Mouse (Mus musculus): ENCODE measurements at regions not wholly inside any gene's neighbourhood (a gene's known extent, or its start where the extent isn't known, plus 50 kb on each side); places are given as distances from the start of the nearest gene placed in this dataset.

DNA sequence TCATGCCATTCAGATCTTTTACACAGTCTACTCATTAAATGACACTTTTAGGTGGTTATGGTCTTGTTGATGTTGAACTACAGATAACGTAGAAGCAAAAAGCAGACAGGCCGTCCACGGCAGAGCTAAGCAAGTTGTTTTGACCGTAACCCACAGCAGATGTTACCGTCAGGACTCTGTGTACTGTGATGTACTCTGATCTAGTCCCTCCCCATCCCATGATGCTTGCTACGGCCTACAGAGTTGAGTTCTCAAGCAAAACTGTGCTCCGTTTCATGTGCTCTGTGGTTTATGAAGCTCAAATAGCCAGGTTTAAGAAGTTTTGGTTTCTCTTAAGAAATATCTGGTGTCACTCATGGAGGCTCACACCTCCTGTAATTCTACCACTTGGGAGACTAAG, 169.4 kb upstream of the Tnfaip3 start:
- no peak for DNase-seq (ENCODE audit: low spot score)
- H3K9me3 ChIP-seq = no peaks in the 10 kb centered on the region
- H3K4me3 ChIP-seq = no peak overlapping the region
- no peak overlapping the region for H3K27ac ChIP-seq
- peaks cover 4% of the 10 kb centered on the region; the same call in 1 of the 2 replicates for H3K4me1 ChIP-seq
- H3K27me3 ChIP-seq (ENCODE audit: insufficient read depth, poor library complexity, severe bottlenecking) = peaks cover 15% of the 10 kb centered on the region; the same call in 1 of the 2 replicates
- WGBS = 94% methylated on average over 7 of the region's 7 CpGs
- H3K36me3 ChIP-seq = no peaks in the 10 kb centered on the region

GRCm38 (mm10) chr10:19177895-19178294, 162.4 kb upstream of the Tnfaip3 start:
- Histone ChIP-seq H3K36me3 (no peaks in the 10 kb centered on the region), H3K9me3 (peaks cover 3% of the 10 kb centered on the region; the same call in 1 of the 2 replicates), H3K4me3 (no peak overlapping the region), H3K27ac (no peak overlapping the region), H3K27me3 (ENCODE audit: insufficient read depth, poor library complexity, severe bottlenecking) (no peaks in the 10 kb centered on the region), H3K4me1 (no peaks in the 10 kb centered on the region)
- DNase-seq (ENCODE audit: low spot score) = no peak
- WGBS = 85% methylated on average over 5 of the region's 5 CpGs

GRCm38 (mm10) chr10:19177414-19177813, 162.0 kb upstream of the Tnfaip3 start:
- 46% methylated on average over 2 of the region's 2 CpGs for WGBS
- Histone ChIP-seq H3K4me3 (no peak overlapping the region), H3K27ac (no peak overlapping the region), H3K4me1 (no peaks in the 10 kb centered on the region), H3K36me3 (no peaks in the 10 kb centered on the region), H3K9me3 (peaks cover 3% of the 10 kb centered on the region; the same call in 1 of the 2 replicates), H3K27me3 (ENCODE audit: insufficient read depth, poor library complexity, severe bottlenecking) (no peaks in the 10 kb centered on the region)
- DNase-seq (ENCODE audit: low spot score) = no peak

GRCm38 (mm10) chr10:19176249-19176648, 160.8 kb upstream of the Tnfaip3 start:
- WGBS = 74% methylated on average over 3 of the region's 3 CpGs
- H3K4me1 ChIP-seq = no peaks in the 10 kb centered on the region
- H3K27me3 ChIP-seq (ENCODE audit: insufficient read depth, poor library complexity, severe bottlenecking) = no peaks in the 10 kb centered on the region
- no peak for DNase-seq (ENCODE audit: low spot score)
- no peak overlapping the region for H3K27ac ChIP-seq
- peaks cover 3% of the 10 kb centered on the region; the same call in 1 of the 2 replicates for H3K9me3 ChIP-seq
- no peak overlapping the region for H3K4me3 ChIP-seq
- no peaks in the 10 kb centered on the region for H3K36me3 ChIP-seq

GRCm38 (mm10) chr10:19171834-19172233, 156.4 kb upstream of the Tnfaip3 start:
- DNase-seq (ENCODE audit: low spot score) = no peak
- H3K27ac ChIP-seq = no peak overlapping the region
- peaks cover 29% of the 10 kb centered on the region for H3K4me1 ChIP-seq
- WGBS = 82% methylated on average over 3 of the region's 3 CpGs
- H3K27me3 ChIP-seq (ENCODE audit: insufficient read depth, poor library complexity, severe bottlenecking) = no peaks in the 10 kb centered on the region
- H3K9me3 ChIP-seq = peaks cover 3% of the 10 kb centered on the region; the same call in 1 of the 2 replicates
- no peak overlapping the region for H3K4me3 ChIP-seq
- H3K36me3 ChIP-seq = no peaks in the 10 kb centered on the region

GRCm38 (mm10) chr10:19170596-19170995, 155.1 kb upstream of the Tnfaip3 start:
- no peaks in the 10 kb centered on the region for H3K36me3 ChIP-seq
- H3K27ac ChIP-seq = peak overlapping the region; percentile 76
- 22% methylated on average over 4 of the region's 4 CpGs for WGBS

DNA sequence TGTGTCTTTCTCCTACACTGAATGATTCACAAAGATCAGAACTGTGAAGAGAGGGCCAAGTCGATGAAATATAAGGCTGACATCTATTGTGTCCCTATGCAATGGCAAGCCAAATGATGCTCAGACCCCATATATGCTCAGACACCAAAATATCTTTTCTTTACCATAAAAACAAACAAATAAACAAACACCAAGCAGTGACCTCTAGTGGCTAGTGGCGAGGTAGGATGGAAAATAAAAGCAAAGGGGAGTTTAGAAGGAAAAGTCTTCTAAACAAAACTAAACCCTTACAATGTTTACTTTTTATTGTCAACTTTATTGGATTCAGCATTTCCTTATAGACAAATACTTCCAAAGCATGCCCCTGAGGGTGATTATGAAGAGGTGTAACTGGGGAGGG, 153.8 kb upstream of the Tnfaip3 start:
- Histone ChIP-seq H3K4me1 (peaks cover 30% of the 10 kb centered on the region), H3K27ac (no peak overlapping the region), H3K36me3 (no peaks in the 10 kb centered on the region), H3K9me3 (peaks cover under 1% of the 10 kb centered on the region; the same call in 1 of the 2 replicates), H3K27me3 (ENCODE audit: insufficient read depth, poor library complexity, severe bottlenecking) (no peaks in the 10 kb centered on the region), H3K4me3 (no peak overlapping the region)
- WGBS = 71% methylated on average over 2 of the region's 2 CpGs
- no peak for DNase-seq (ENCODE audit: low spot score)

More at GRCm38 (mm10) chr10:19170596-19170995, 155.1 kb upstream of the Tnfaip3 start:
- H3K4me3 ChIP-seq = no peak overlapping the region
- peaks cover 3% of the 10 kb centered on the region; the same call in 1 of the 2 replicates for H3K9me3 ChIP-seq
- H3K27me3 ChIP-seq (ENCODE audit: insufficient read depth, poor library complexity, severe bottlenecking) = no peaks in the 10 kb centered on the region
- DNase-seq (ENCODE audit: low spot score) = no peak
- peaks cover 30% of the 10 kb centered on the region for H3K4me1 ChIP-seq

GRCm38 (mm10) chr10:19168362-19168761, 152.9 kb upstream of the Tnfaip3 start:
- Histone ChIP-seq H3K27ac (peak overlapping the region; percentile 85), H3K4me1 (peaks cover 30% of the 10 kb centered on the region), H3K36me3 (no peaks in the 10 kb centered on the region), H3K4me3 (no peak overlapping the region), H3K9me3 (no peaks in the 10 kb centered on the region), H3K27me3 (ENCODE audit: insufficient read depth, poor library complexity, severe bottlenecking) (no peaks in the 10 kb centered on the region)
- DNase-seq (ENCODE audit: low spot score) = no peak
- 73% methylated on average over 5 of the region's 5 CpGs for WGBS

DNA sequence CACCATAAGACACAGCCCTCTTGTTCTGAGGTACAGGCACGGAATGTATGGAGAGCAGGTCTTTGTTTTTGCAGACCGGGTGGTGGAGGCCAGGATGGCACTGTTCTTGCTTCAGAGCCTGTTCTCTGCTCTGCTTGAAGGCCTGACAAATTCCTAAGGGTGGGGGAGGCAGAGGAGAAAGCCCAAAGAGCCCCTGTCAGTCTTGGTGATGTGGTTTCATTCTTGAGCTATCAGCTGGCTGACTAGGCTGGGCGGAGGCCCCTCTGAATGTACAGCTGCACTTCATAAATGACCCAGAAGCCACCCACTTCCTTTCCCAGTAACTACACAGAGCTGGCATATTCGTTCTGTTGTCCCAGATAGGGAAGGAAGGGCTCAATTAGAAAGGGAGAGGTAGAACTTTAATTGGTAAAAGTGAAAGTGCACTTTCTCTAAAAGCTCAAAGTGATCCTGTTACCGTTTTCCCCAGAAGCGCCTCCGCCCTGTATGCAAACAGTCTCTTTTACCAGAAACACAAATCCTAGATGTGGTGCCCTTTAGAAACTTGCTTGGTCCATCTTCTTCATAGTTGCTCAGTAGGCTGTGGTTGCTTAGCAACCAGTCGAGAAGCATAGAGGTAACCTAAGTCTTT, 152.3 kb upstream of the Tnfaip3 start:
- Histone ChIP-seq H3K4me3 (peak overlapping the region; percentile 13; the same call in 1 of the 2 replicates), H3K9me3 (no peaks in the 10 kb centered on the region), H3K27me3 (ENCODE audit: insufficient read depth, poor library complexity, severe bottlenecking) (no peaks in the 10 kb centered on the region), H3K36me3 (no peaks in the 10 kb centered on the region), H3K27ac (peak overlapping the region; percentile 85), H3K4me1 (peaks cover 30% of the 10 kb centered on the region)
- peak; percentile 94 for DNase-seq (ENCODE audit: low spot score)
- 32% methylated on average over 8 of the region's 8 CpGs for WGBS

DNA sequence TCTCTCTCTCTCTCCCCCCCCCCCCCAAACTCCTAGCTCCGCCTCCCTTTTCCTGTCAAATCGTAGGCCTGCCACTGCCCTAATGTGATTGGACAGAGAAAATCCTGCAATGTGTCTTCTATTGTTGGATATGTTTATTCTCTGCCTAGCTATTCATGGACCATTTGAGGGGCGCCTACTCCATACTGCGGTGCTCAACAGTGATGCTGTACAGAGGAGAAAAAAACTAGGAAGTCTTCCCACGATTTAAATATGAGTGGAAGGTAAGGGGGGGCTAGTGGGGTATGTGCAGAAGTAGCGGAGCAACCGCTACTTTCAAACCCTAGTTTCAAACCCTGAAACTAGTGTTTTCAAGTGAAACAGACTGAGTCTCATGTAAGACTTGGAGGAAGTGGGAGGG, 151.6 kb upstream of the Tnfaip3 start:
- Histone ChIP-seq H3K27ac (peak overlapping the region; percentile 85), H3K4me3 (no peak overlapping the region), H3K4me1 (peaks cover 30% of the 10 kb centered on the region), H3K9me3 (no peaks in the 10 kb centered on the region), H3K36me3 (no peaks in the 10 kb centered on the region), H3K27me3 (ENCODE audit: insufficient read depth, poor library complexity, severe bottlenecking) (no peaks in the 10 kb centered on the region)
- DNase-seq (ENCODE audit: low spot score) = no peak
- WGBS = 74% methylated on average over 7 of the region's 7 CpGs

DNA sequence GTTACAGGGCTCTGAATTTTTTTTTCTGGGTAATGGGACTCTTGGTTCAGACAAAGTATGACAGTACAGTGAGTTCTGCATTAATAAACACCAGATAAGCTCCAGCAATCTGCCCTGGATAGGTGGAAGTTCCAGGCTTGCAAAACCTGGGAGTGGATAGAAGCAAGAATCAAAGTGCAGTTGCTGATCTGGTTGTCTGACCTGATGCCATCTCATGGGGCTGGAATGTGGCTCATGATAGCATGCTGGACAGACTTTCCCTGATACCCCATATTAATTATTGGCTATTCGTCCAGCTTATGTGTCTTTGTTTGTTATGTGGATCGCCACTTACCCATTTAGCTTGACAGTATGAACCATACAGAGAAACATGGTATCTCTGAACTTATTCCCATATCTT, 146.6 kb upstream of the Tnfaip3 start:
- no peak for DNase-seq (ENCODE audit: low spot score)
- Histone ChIP-seq H3K27ac (no peak overlapping the region), H3K27me3 (ENCODE audit: insufficient read depth, poor library complexity, severe bottlenecking) (no peaks in the 10 kb centered on the region), H3K36me3 (no peaks in the 10 kb centered on the region), H3K9me3 (no peaks in the 10 kb centered on the region), H3K4me1 (peaks cover 4% of the 10 kb centered on the region; the same call in 1 of the 2 replicates), H3K4me3 (no peak overlapping the region)
- WGBS = 75% methylated on average over 2 of the region's 2 CpGs

DNA sequence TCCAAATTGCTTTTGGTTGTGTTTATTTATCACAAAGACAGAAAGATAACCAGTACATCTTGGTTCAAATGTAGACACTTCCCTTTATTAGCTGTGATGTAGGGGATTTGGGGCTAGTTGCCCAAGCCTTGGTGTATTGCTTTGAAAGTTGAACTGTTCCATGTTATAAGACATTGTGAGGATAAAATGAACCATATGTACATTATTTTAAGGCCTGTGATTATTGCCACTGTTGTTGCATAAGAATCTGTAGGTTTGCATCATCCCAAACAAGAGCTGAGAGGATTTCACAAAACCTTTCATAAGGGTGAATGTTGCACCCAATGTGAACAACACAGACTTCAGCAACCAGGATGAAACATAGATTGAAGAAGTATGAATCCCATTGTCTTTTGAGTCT, 145.7 kb upstream of the Tnfaip3 start:
- Histone ChIP-seq H3K4me3 (no peak overlapping the region), H3K27ac (no peak overlapping the region), H3K9me3 (no peaks in the 10 kb centered on the region), H3K36me3 (no peaks in the 10 kb centered on the region), H3K27me3 (ENCODE audit: insufficient read depth, poor library complexity, severe bottlenecking) (no peaks in the 10 kb centered on the region), H3K4me1 (no peaks in the 10 kb centered on the region)
- DNase-seq (ENCODE audit: low spot score) = no peak

DNA sequence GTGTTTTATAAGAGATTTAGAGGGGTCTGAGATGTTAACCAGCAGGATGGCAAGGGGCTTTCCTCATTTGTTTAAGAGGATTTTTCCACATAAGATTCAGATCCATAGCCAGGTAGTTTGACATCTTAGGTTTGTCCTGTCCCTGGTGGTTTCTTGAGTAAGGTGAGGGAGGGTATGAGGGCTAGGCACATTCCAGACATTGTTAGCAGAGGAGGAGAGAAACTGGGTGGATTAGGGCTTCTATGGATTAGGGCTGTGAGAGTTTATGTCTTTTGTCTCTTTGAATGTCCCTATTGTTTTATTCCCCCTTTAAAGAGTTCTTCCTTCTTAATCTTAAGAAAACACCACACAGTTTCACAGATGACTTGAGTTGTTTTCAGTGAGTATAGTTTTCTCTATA, 138.6 kb upstream of the Tnfaip3 start:
- Histone ChIP-seq H3K36me3 (no peaks in the 10 kb centered on the region), H3K4me3 (no peak overlapping the region), H3K4me1 (no peaks in the 10 kb centered on the region), H3K9me3 (no peaks in the 10 kb centered on the region), H3K27me3 (ENCODE audit: insufficient read depth, poor library complexity, severe bottlenecking) (no peaks in the 10 kb centered on the region), H3K27ac (no peak overlapping the region)
- no peak for DNase-seq (ENCODE audit: low spot score)

- no peaks in the 10 kb centered on the region for H3K27me3 ChIP-seq (ENCODE audit: insufficient read depth, poor library complexity, severe bottlenecking)
- H3K9me3 ChIP-seq = no peaks in the 10 kb centered on the region
- H3K27ac ChIP-seq = no peak overlapping the region
- no peak for DNase-seq (ENCODE audit: low spot score)
- no peaks in the 10 kb centered on the region for H3K4me1 ChIP-seq
- no peak overlapping the region for H3K4me3 ChIP-seq
- H3K36me3 ChIP-seq = no peaks in the 10 kb centered on the region
- 95% methylated on average over 5 of the region's 5 CpGs for WGBS
These were observed 137.3 kb upstream of the Tnfaip3 start for GRCm38 (mm10) chr10:19152773-19153172.
